Mouse (Mus musculus) hindbrain, embryonic 12.5 days (tissue): Measurements from ENCODE around the gene Sun1. TPM values are rescaled to one million over a fixed set of nuclear protein-coding genes. Genes with fewer than 3 reads are reported as not detected.

Source experiments
- ATAC-seq: fragments of 200-750 bp; cut with Nextera tagmentation; 2 replicates; pipeline ENCODE4 v1.8.0; 2017; ENCODE audit warnings: moderate TSS enrichment; ENCODE audit not compliant: low FRiP score
- H3K27ac ChIP-seq: fragments of 300-500 bp; sonication (generic); 2 replicates; pipeline ENCODE4 v1.5.1; 2016; ENCODE audit warnings: mild to moderate bottlenecking
- H3K27me3 ChIP-seq: fragments of 300-500 bp; sonication (generic); 2 replicates; pipeline ENCODE4 v1.6.1; 2016; ENCODE audit warnings: mild to moderate bottlenecking
- H3K36me3 ChIP-seq: fragments of 300-500 bp; sonication (generic); 2 replicates; pipeline ENCODE4 v1.6.1; 2016; ENCODE audit warnings: mild to moderate bottlenecking
- H3K4me1 ChIP-seq: fragments of 300-500 bp; sonication (generic); 2 replicates; pipeline ENCODE4 v1.6.1; 2016
- H3K4me2 ChIP-seq: fragments of 300-500 bp; sonication (generic); replicated peaks from 2 replicates; pipeline ENCODE4 v1.6.1; 2016; ENCODE audit warnings: mild to moderate bottlenecking
- H3K4me3 ChIP-seq: fragments of 300-500 bp; sonication (generic); 2 replicates; pipeline ENCODE4 v1.5.1; 2016; ENCODE audit warnings: mild to moderate bottlenecking
- H3K9ac ChIP-seq: fragments of 300-500 bp; sonication (generic); 2 replicates; pipeline ENCODE4 v1.6.1; 2016; ENCODE audit warnings: mild to moderate bottlenecking, moderate library complexity
- H3K9me3 ChIP-seq: fragments of 300-500 bp; sonication (generic); replicated peaks from 2 replicates; pipeline ENCODE4 v1.6.1; 2016; ENCODE audit warnings: mild to moderate bottlenecking
- WGBS: fragments of 180-500 bp; shearing (Covaris S2); methylation state at CpG from one replicate; pipeline ENCODE4 v1.1.7; 2016; 5-methylcytosine and 5-hydroxymethylcytosine counted together
- polyA plus RNA-seq: library from polyadenylated mRNA; unstranded; fragments of >200 nt; fragmentation: Nextera tagmentation; extraction: Ambion mirVana; gene quantifications from 2 replicates; pipeline ENCODE4 v1.2.1, GENCODE M21; 2016

Sun1 gene
- polyA plus RNA-seq, 1 experiment from 2014 or later: 55.3 TPM

GRCm38 (mm10) chr5:139232083-139232482 lies 31.6 kb downstream of the Sun1 start:
- Histone ChIP-seq H3K4me3 (no peak overlapping the region), H3K4me2 (no peak overlapping the region), H3K9ac (no peak overlapping the region), H3K27me3 (no peaks in the 10 kb centered on the region), H3K4me1 (no peaks in the 10 kb centered on the region), H3K36me3 (peaks cover 92% of the 10 kb centered on the region), H3K9me3 (no peaks in the 10 kb centered on the region), H3K27ac (no peak overlapping the region)
- no peak for ATAC-seq
- 86% methylated on average over 3 of the region's 3 CpGs for WGBS

GRCm38 (mm10) chr5:139234423-139234822 lies 34.0 kb downstream of the Sun1 start:
- Histone ChIP-seq H3K9ac (no peak overlapping the region), H3K27ac (no peak overlapping the region), H3K4me2 (no peak overlapping the region), H3K4me3 (no peak overlapping the region), H3K27me3 (no peaks in the 10 kb centered on the region), H3K4me1 (no peaks in the 10 kb centered on the region), H3K9me3 (no peaks in the 10 kb centered on the region), H3K36me3 (peaks cover 93% of the 10 kb centered on the region)
- ATAC-seq: no peak
- 95% methylated on average over 4 of the region's 4 CpGs for WGBS

DNA sequence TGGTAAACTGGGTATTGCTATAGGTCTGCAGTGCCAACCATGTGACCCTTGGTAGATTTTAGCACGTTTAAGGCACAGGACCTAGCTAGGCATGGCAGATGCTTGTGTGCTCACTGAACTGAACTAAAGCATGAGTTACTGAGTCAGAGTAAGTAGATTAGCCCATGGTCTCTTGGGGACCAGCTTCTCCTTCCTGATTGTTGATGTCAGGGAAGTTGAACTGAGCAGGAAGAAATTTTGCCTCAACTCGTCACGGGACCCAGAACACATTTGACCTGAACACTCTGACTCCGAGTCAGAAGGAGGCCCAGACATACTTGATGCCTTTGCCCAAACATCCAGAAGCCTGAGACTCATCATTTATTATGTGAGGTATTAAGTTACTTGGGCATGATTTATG lies 37.0 kb downstream of the Sun1 start:
- Histone ChIP-seq H3K4me2 (no peak overlapping the region), H3K4me1 (no peaks in the 10 kb centered on the region), H3K4me3 (no peak overlapping the region), H3K27ac (no peak overlapping the region), H3K9me3 (no peaks in the 10 kb centered on the region), H3K27me3 (no peaks in the 10 kb centered on the region), H3K9ac (no peak overlapping the region), H3K36me3 (peaks cover 97% of the 10 kb centered on the region)
- 89% methylated on average over 4 of the region's 4 CpGs for WGBS
- ATAC-seq: no peak

DNA sequence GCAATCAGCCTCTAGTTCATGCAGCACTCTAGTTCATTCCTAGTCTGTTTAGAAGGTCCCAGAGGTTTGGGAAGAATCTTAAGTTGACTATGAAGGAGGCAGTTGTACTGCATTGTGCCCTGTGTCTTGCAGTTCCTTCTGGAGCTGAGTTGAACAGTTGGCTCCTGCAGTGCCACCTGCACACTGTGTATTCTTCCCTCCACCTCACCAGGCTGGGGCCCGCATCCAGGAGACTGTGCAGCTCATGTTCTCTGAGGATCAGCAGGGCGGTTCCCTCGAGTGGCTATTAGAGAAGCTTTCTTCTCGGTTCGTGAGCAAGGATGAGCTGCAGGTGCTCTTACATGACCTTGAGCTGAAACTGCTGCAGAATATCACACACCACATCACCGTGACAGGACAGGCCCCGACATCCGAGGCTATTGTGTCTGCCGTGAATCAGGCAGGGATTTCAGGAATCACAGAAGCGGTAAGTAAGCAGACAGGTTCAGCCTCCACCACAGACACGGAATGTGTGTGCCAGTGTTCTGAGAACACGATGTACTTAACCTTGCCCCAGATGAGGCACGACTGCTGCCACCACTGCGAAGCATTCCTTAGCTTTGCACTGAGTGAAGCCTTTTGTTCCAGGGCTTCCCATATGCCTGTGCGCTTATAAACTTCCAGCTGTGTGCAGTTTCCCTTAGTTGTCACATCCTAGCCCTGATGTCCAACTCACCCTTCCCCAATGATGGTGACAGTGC lies 40.8 kb downstream of the Sun1 start:
- Histone ChIP-seq H3K4me1 (no peaks in the 10 kb centered on the region), H3K27me3 (no peaks in the 10 kb centered on the region), H3K27ac (no peak overlapping the region), H3K36me3 (peaks cover 98% of the 10 kb centered on the region), H3K9me3 (no peaks in the 10 kb centered on the region), H3K4me3 (no peak overlapping the region), H3K9ac (no peak overlapping the region), H3K4me2 (no peak overlapping the region)
- WGBS: 90% methylated on average over 15 of the region's 15 CpGs
- ATAC-seq: no peak

DNA sequence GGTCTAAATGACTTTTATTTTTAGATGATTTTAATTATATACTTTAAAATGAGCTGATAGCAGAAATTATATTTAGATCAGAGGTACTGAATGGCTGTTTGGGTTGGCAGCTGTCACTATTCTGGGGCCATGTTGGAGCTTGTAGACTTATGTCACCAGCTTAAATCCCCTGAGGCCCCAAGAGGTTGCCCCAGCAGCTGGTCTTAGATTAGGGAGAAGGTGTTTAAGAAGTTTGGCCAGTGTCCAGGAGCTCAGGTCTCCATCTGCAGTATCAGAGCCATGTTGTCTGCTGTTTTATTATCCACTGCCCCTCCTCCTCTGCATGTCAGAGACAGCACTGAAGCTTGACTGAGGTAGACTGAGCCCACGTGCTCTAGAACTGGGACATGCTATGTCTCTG lies 42.9 kb downstream of the Sun1 start:
- no peak for ATAC-seq
- Histone ChIP-seq H3K36me3 (peaks cover 98% of the 10 kb centered on the region), H3K4me1 (no peaks in the 10 kb centered on the region), H3K9ac (no peak overlapping the region), H3K9me3 (no peaks in the 10 kb centered on the region), H3K4me2 (no peak overlapping the region), H3K4me3 (no peak overlapping the region), H3K27me3 (no peaks in the 10 kb centered on the region), H3K27ac (no peak overlapping the region)
- 95% methylated on average over 1 of the region's 1 CpGs for WGBS

- no peak overlapping the region for H3K4me2 ChIP-seq
- no peak for ATAC-seq
- WGBS: 87% methylated on average over 3 of the region's 3 CpGs
- H3K9me3 ChIP-seq: no peaks in the 10 kb centered on the region
- H3K4me1 ChIP-seq: 0 out of 2 replicates have a peak, but pooled peaks cover 6% of the 10 kb centered on the region
- H3K27ac ChIP-seq: no peak overlapping the region
- peaks cover 74% of the 10 kb centered on the region for H3K36me3 ChIP-seq
- no peak overlapping the region for H3K4me3 ChIP-seq
- no peak overlapping the region for H3K9ac ChIP-seq
- H3K27me3 ChIP-seq: no peaks in the 10 kb centered on the region
Measured at GRCm38 (mm10) chr5:139247767-139248166, 47.3 kb downstream of the Sun1 start.

- H3K27ac ChIP-seq: no peak overlapping the region
- no peak overlapping the region for H3K9ac ChIP-seq
- no peak overlapping the region for H3K4me2 ChIP-seq
- no peaks in the 10 kb centered on the region for H3K27me3 ChIP-seq
- WGBS: 82% methylated on average over 3 of the region's 3 CpGs
- ATAC-seq: no peak
- peaks cover 66% of the 10 kb centered on the region for H3K36me3 ChIP-seq
- peaks cover 14% of the 10 kb centered on the region for H3K4me1 ChIP-seq
- H3K4me3 ChIP-seq: no peak overlapping the region
- H3K9me3 ChIP-seq: no peaks in the 10 kb centered on the region
Measured at GRCm38 (mm10) chr5:139248846-139249245, 48.4 kb downstream of the Sun1 start.

DNA sequence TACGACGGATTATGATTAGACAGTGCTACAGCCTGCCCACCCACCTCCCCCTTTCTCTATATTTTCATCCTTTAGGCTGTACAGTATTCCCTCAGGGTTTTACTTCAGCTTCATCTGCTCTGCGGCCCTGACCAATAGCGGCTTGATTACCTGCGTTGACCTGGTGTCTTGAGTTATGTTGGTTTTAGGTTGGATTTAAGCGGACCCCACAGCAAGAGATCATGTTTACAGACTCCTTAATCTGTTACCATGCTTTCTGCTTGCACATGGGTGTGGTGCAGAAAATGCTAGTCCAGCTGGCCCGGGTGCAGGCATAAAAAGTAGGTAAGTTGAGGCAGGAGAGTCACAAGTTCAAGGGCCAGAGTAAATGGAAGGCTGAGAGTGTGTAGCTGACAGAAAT lies 50.8 kb downstream of the Sun1 start:
- H3K27ac ChIP-seq: peak overlapping the region; percentile 92
- H3K36me3 ChIP-seq: peaks cover 41% of the 10 kb centered on the region
- ATAC-seq: no peak
- no peaks in the 10 kb centered on the region for H3K27me3 ChIP-seq
- peaks cover 26% of the 10 kb centered on the region for H3K4me1 ChIP-seq
- H3K9ac ChIP-seq: peak overlapping the region; percentile 69
- H3K4me2 ChIP-seq: peak overlapping the region; percentile 92
- 80% methylated on average over 7 of the region's 7 CpGs for WGBS
- H3K9me3 ChIP-seq: no peaks in the 10 kb centered on the region
- peak overlapping the region; percentile 89 for H3K4me3 ChIP-seq

GRCm38 (mm10) chr5:139251736-139252080 lies 51.3 kb downstream of the Sun1 start:
- WGBS: 0% methylated on average over 8 of the region's 8 CpGs
- H3K4me3 ChIP-seq: peak overlapping the region; percentile 89
- peaks cover 26% of the 10 kb centered on the region for H3K4me1 ChIP-seq
- peak overlapping the region; percentile 92 for H3K27ac ChIP-seq
- H3K9ac ChIP-seq: peak overlapping the region; percentile 69
- H3K27me3 ChIP-seq: no peaks in the 10 kb centered on the region
- no peaks in the 10 kb centered on the region for H3K9me3 ChIP-seq
- H3K36me3 ChIP-seq: peaks cover 37% of the 10 kb centered on the region
- ATAC-seq: peak; percentile 64
- peak overlapping the region; percentile 92 for H3K4me2 ChIP-seq

GRCm38 (mm10) chr5:139252081-139252909 lies 51.9 kb downstream of the Sun1 start, which contains the start of gene Get4:
Gene Get4 (plus strand): TSS chr5:139252324.
- 0% methylated on average over 68 of the region's 90 CpGs for WGBS
- H3K27ac ChIP-seq: peak within 1 kb of the TSS; percentile 92
- H3K36me3 ChIP-seq: peaks cover 36% of the 10 kb centered on the region
- peak within 1 kb of the TSS; percentile 92 for H3K4me2 ChIP-seq
- H3K9me3 ChIP-seq: no peaks in the 10 kb centered on the region
- no peaks in the 10 kb centered on the region for H3K27me3 ChIP-seq
- H3K9ac ChIP-seq: peak within 1 kb of the TSS; percentile 87
- peak within 1 kb of the TSS; percentile 89 for H3K4me3 ChIP-seq
- peaks cover 26% of the 10 kb centered on the region for H3K4me1 ChIP-seq
- peak; percentile 96 for ATAC-seq

DNA sequence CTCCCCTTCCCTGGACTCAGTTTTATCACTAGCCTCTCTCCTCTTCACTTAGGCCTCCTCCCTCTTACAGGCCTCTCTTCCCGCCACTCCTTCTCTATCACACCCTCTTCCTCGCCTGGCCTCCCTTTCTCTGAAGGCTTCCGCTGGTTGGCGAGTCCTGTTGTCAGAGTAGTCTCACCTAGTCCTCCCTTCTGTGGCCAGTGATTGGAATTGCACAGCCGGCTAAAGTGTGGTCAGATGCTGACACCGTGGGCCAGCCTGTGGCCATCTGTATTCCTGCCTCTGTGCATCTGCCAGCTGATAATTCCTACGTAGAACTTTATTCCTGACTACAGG lies 52.4 kb downstream of the Sun1 start:
- 0% methylated on average over 7 of the region's 7 CpGs for WGBS
- H3K9me3 ChIP-seq: no peaks in the 10 kb centered on the region
- peak overlapping the region; percentile 87 for H3K9ac ChIP-seq
- peak overlapping the region; percentile 92 for H3K27ac ChIP-seq
- peak overlapping the region; percentile 92 for H3K4me2 ChIP-seq
- H3K4me3 ChIP-seq: peak overlapping the region; percentile 89
- H3K27me3 ChIP-seq: no peaks in the 10 kb centered on the region
- ATAC-seq: no peak; the same call in 1 of the 2 replicates
- H3K36me3 ChIP-seq: peaks cover 30% of the 10 kb centered on the region
- peaks cover 26% of the 10 kb centered on the region for H3K4me1 ChIP-seq

GRCm38 (mm10) chr5:139253301-139253741 lies 52.9 kb downstream of the Sun1 start:
- Histone ChIP-seq H3K4me2 (peak overlapping the region; percentile 92), H3K27ac (peak overlapping the region; percentile 92), H3K27me3 (no peaks in the 10 kb centered on the region), H3K9ac (peak overlapping the region; percentile 87), H3K9me3 (no peaks in the 10 kb centered on the region), H3K36me3 (peaks cover 25% of the 10 kb centered on the region), H3K4me3 (peak overlapping the region; percentile 89), H3K4me1 (peaks cover 26% of the 10 kb centered on the region)
- 11% methylated on average over 6 of the region's 6 CpGs for WGBS
- ATAC-seq: no peak
